Mouse (Mus musculus) forebrain, embryonic 16.5 days (tissue): ENCODE data around the gene Prps1. TPM values are rescaled to one million over a fixed set of nuclear protein-coding genes. Genes with fewer than 3 reads are reported as not detected.

Experiments used
- ATAC-seq: fragments of 200-750 bp; cut with Nextera tagmentation; 2 replicates; pipeline ENCODE4 v1.8.0; 2017; ENCODE audit warnings: mild to moderate bottlenecking, moderate library complexity
- H3K27ac ChIP-seq: fragments of 300-500 bp; sonication (generic); 2 replicates; pipeline ENCODE4 v1.5.1; 2014; ENCODE audit warnings: low read length, control low read depth
- H3K27me3 ChIP-seq: fragments of 300-500 bp; sonication (generic); replicated peaks from 2 replicates; pipeline ENCODE4 v1.6.1; 2014; ENCODE audit warnings: low read length; ENCODE audit not compliant: control insufficient read depth, insufficient read depth
- H3K36me3 ChIP-seq: fragments of 300-500 bp; sonication (generic); 2 replicates; pipeline ENCODE4 v1.6.1; 2014; ENCODE audit not compliant: control insufficient read depth, insufficient read depth
- H3K4me1 ChIP-seq: fragments of 300-500 bp; sonication (generic); replicated peaks from 2 replicates; pipeline ENCODE4 v1.6.1; 2014; ENCODE audit warnings: low read length; ENCODE audit not compliant: control insufficient read depth, insufficient read depth
- H3K4me2 ChIP-seq: fragments of 300-500 bp; sonication (generic); 2 replicates; pipeline ENCODE4 v1.6.1; 2014; ENCODE audit warnings: mild to moderate bottlenecking, low read length, control low read depth
- H3K4me3 ChIP-seq: fragments of 300-500 bp; sonication (generic); replicated peaks from 2 replicates; pipeline ENCODE4 v1.5.1; 2014; ENCODE audit warnings: mild to moderate bottlenecking, low read length, control low read depth
- H3K9ac ChIP-seq: fragments of 300-500 bp; sonication (generic); replicated peaks from 2 replicates; pipeline ENCODE4 v1.6.1; 2014; ENCODE audit warnings: low read depth, low read length, control low read depth
- H3K9me3 ChIP-seq: fragments of 300-500 bp; sonication (generic); 2 replicates; pipeline ENCODE4 v1.6.1; 2016; ENCODE audit warnings: low read length; ENCODE audit not compliant: control insufficient read depth
- WGBS: fragments of 180-500 bp; shearing (Covaris S2); extraction: QIAGEN DNeasy Blood & Tissue Kit; methylation state at CpG from one replicate; pipeline ENCODE4 v1.1.7; 2014; 5-methylcytosine and 5-hydroxymethylcytosine counted together
- polyA plus RNA-seq: library from polyadenylated mRNA; unstranded; fragments of >200 nt; fragmentation: Nextera tagmentation; extraction: Ambion mirVana; gene quantifications from 2 replicates; pipeline ENCODE4 v1.2.1, GENCODE M21; 2015

Prps1 gene
- polyA plus RNA-seq, 1 experiment from 2014 or later, result 80.1 TPM

- H3K4me1 ChIP-seq, result no peaks in the 10 kb centered on the region
- 70% methylated on average over 13 of the region's 13 CpGs for WGBS
- H3K36me3 ChIP-seq, result no peaks in the 10 kb centered on the region
These were observed 10.9 kb upstream of the Prps1 start for GRCm38 (mm10) chrX:140445551-140445950.

DNA sequence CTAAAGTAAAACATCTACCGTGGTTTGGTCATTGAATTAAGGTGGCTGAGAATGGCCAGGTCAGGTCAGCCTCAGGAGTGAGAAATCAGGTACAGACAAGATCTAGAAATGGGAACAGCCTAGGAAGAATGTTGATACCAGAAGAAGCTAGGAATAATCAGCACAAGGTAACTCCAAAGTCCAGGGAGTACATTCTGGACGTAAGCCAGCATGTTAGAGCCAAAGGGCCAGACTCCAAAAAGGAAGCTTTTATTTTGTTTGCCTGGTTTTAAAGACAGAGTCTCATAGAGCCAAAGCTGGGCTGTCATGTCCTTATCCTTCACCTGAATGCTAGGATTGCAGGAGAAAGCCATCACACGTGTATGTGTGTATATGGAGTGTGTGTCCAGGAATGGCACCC, 6.3 kb upstream of the Prps1 start:
- no peak overlapping the region for H3K4me3 ChIP-seq
- H3K4me2 ChIP-seq, result no peak overlapping the region
- no peak for ATAC-seq
- no peaks in the 10 kb centered on the region for H3K36me3 ChIP-seq
- 72% methylated on average over 3 of the region's 3 CpGs for WGBS
- H3K4me1 ChIP-seq, result no peaks in the 10 kb centered on the region
- H3K9me3 ChIP-seq, result no peaks in the 10 kb centered on the region
- no peak overlapping the region for H3K9ac ChIP-seq
- H3K27ac ChIP-seq, result no peak overlapping the region
- no peaks in the 10 kb centered on the region for H3K27me3 ChIP-seq

More at GRCm38 (mm10) chrX:140445551-140445950, 10.9 kb upstream of the Prps1 start:
- ATAC-seq, result no peak
- Histone ChIP-seq H3K4me2 (no peak overlapping the region), H3K4me3 (no peak overlapping the region), H3K9ac (no peak overlapping the region), H3K27ac (no peak overlapping the region), H3K9me3 (no peaks in the 10 kb centered on the region), H3K27me3 (no peaks in the 10 kb centered on the region)

GRCm38 (mm10) chrX:140456751-140457491, 508 bp downstream of the Prps1 start:
- H3K27ac ChIP-seq, result 0 out of 2 replicates have a peak overlapping the region, but pooled peaks have one; percentile 41
- no peaks in the 10 kb centered on the region for H3K9me3 ChIP-seq
- H3K4me2 ChIP-seq, result peak overlapping the region; percentile 54
- peak; percentile 54 for ATAC-seq
- H3K27me3 ChIP-seq, result no peaks in the 10 kb centered on the region
- peak overlapping the region; percentile 63 for H3K9ac ChIP-seq
- WGBS, result 19% methylated on average over 39 of the region's 39 CpGs
- H3K4me3 ChIP-seq, result peak overlapping the region; percentile 57
- H3K4me1 ChIP-seq, result no peaks in the 10 kb centered on the region; the same call in 1 of the 2 replicates
- H3K36me3 ChIP-seq, result no peaks in the 10 kb centered on the region

- Histone ChIP-seq H3K9ac (peak overlapping the region; percentile 63), H3K4me2 (peak overlapping the region; percentile 54), H3K9me3 (no peaks in the 10 kb centered on the region), H3K4me3 (peak overlapping the region; percentile 57), H3K36me3 (no peaks in the 10 kb centered on the region), H3K27me3 (no peaks in the 10 kb centered on the region), H3K4me1 (no peaks in the 10 kb centered on the region; the same call in 1 of the 2 replicates), H3K27ac (no peak overlapping the region)
- peak; percentile 26; the same call in 1 of the 2 replicates for ATAC-seq
- WGBS, result 20% methylated on average over 12 of the region's 12 CpGs
These were observed 1.1 kb downstream of the Prps1 start for GRCm38 (mm10) chrX:140457502-140457901.

DNA sequence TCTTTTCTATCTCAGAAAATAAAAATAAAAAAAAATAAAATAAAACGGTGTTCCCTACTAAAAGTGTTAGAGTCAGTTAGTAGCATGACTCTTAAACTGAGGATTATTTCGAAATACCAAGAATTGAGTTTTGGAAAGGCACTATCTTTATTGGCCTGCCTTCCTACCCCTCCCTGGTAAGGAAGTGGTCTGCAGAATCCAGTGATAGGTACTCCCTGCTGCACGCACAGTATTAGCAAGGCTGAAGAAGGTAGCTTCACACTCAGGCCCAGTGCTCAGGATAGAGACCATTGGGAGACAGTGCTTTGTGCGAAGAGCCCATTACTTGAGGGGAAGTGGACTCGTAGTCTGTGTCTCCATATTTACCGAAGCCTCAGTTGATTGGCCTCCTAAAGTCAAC, 21.8 kb downstream of the Prps1 start:
- no peak for ATAC-seq
- Histone ChIP-seq H3K4me2 (no peak overlapping the region), H3K27me3 (no peaks in the 10 kb centered on the region), H3K27ac (no peak overlapping the region), H3K4me3 (no peak overlapping the region), H3K9me3 (no peaks in the 10 kb centered on the region), H3K36me3 (no peaks in the 10 kb centered on the region), H3K9ac (no peak overlapping the region), H3K4me1 (no peaks in the 10 kb centered on the region)
- WGBS, result 94% methylated on average over 6 of the region's 6 CpGs

GRCm38 (mm10) chrX:140479171-140479570, 22.8 kb downstream of the Prps1 start:
- H3K4me2 ChIP-seq, result no peak overlapping the region
- 52% methylated on average over 5 of the region's 5 CpGs for WGBS
- H3K4me1 ChIP-seq, result no peaks in the 10 kb centered on the region

DNA sequence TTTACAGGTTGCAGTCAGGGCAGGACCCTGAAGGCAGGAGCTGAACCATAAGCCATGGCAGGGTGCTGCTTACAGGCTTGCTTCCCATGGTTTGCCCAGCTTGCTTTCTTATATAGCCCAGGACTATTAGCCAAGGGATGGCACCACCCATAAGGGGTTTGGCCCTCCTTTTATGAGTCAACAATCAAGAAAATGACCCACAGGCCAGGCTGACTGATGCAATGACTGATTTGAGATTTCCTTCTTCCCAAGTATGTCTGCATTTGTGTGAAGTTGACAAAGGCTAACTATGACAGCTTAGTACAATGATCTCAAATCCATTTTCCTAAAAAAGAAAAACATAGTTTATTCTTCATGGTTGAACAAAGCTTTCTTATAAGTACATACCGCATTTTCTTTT, 32.8 kb downstream of the Prps1 start:
- Histone ChIP-seq H3K9ac (no peak overlapping the region), H3K36me3 (no peaks in the 10 kb centered on the region), H3K4me2 (no peak overlapping the region), H3K27ac (no peak overlapping the region), H3K27me3 (peaks cover 5% of the 10 kb centered on the region; the same call in 1 of the 2 replicates), H3K9me3 (no peaks in the 10 kb centered on the region), H3K4me1 (no peaks in the 10 kb centered on the region), H3K4me3 (no peak overlapping the region)
- no peak for ATAC-seq
- 95% methylated on average over 1 of the region's 1 CpGs for WGBS

More at GRCm38 (mm10) chrX:140479171-140479570, 22.8 kb downstream of the Prps1 start:
- H3K36me3 ChIP-seq, result no peaks in the 10 kb centered on the region
- H3K4me3 ChIP-seq, result no peak overlapping the region
- H3K9me3 ChIP-seq, result no peaks in the 10 kb centered on the region
- ATAC-seq, result no peak
- H3K27me3 ChIP-seq, result no peaks in the 10 kb centered on the region
- H3K27ac ChIP-seq, result no peak overlapping the region
- no peak overlapping the region for H3K9ac ChIP-seq

- H3K27ac ChIP-seq, result no peak overlapping the region
- H3K4me3 ChIP-seq, result no peak overlapping the region
- no peaks in the 10 kb centered on the region for H3K9me3 ChIP-seq
- no peak overlapping the region for H3K9ac ChIP-seq
- H3K4me2 ChIP-seq, result no peak overlapping the region
- no peaks in the 10 kb centered on the region for H3K4me1 ChIP-seq
- no peak for ATAC-seq
- 86% methylated on average over 3 of the region's 3 CpGs for WGBS
- H3K27me3 ChIP-seq, result peaks cover 5% of the 10 kb centered on the region; the same call in 1 of the 2 replicates
- no peaks in the 10 kb centered on the region for H3K36me3 ChIP-seq
These were observed 33.8 kb downstream of the Prps1 start for GRCm38 (mm10) chrX:140490203-140490602.

DNA sequence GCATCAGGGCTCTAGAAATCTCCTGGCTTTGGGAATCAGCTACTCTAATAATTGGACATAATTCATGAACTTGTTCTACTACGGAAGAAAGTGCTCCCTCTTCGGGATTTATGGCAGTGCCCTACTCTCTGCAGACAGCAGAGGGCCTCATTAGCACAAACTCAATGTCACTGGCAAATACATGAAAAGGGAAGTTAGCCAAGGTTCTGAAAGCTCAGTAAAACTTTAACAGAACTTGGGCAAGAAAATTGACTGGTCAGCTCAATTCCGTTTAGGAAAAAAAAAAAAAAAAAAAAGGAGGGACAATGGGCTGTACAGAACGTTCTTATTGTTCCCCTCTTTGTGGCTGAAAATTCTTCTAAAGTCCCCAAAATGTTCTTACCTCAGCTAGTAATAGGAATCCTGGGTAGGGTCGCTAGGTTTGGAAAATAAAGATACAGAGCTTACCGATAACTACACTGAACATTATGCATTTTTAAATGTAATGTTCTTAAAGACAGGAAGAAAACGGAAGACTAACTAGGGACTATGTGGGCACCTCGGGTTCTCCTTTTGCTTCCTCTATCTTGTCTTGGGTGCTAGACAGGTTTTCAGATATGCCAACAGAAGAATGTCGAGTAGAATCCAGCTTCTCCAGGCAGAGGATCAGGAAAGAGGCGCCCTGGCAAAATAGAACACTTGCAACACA, 35.6 kb downstream of the Prps1 start:
- Histone ChIP-seq H3K9me3 (no peaks in the 10 kb centered on the region), H3K27me3 (peaks cover 5% of the 10 kb centered on the region; the same call in 1 of the 2 replicates)
- 57% methylated on average over 10 of the region's 10 CpGs for WGBS

More for the DNA sequence above, 35.6 kb downstream of the Prps1 start:
- H3K4me2 ChIP-seq, result no peak overlapping the region
- no peaks in the 10 kb centered on the region for H3K4me1 ChIP-seq
- no peak for ATAC-seq
- no peak overlapping the region for H3K27ac ChIP-seq
- no peak overlapping the region for H3K4me3 ChIP-seq
- H3K36me3 ChIP-seq, result no peaks in the 10 kb centered on the region
- no peak overlapping the region for H3K9ac ChIP-seq
